Mouse (Mus musculus) Muller cell, postnatal 12 days (primary cell): ENCODE data around the gene Pilra.
"Not testable (repeated sequence)": the region's sequence is repeated elsewhere in the genome, so short reads cannot be mapped to it uniquely, and the experiment has no call there.

Experiments
- DNase-seq: peaks from one replicate; pipeline ENCODE4 v3.0.0-alpha.2; 2015; ENCODE audit errors: inconsistent ontology term

The Pilra gene

GRCm38 (mm10) chr5:137835966-137836520, at the start of gene Pilra:
Gene Pilra, minus strand, starts transcription at chr5:137836281.
- not testable (repeated sequence) for DNase-seq

- peak; percentile 23 for DNase-seq
Observed at GRCm38 (mm10) chr5:137883345-137883744, 47.3 kb upstream of the Pilra start.

- no peak for DNase-seq
Observed at GRCm38 (mm10) chr5:137882922-137883321, 46.8 kb upstream of the Pilra start.

- peak; percentile 12 for DNase-seq
Observed at GRCm38 (mm10) chr5:137877860-137878259, 41.8 kb upstream of the Pilra start.

- DNase-seq: no peak
Observed at GRCm38 (mm10) chr5:137875054-137875453, 39.0 kb upstream of the Pilra start.

- not testable (repeated sequence) for DNase-seq
Observed at GRCm38 (mm10) chr5:137872381-137872702, 36.3 kb upstream of the Pilra start.

- DNase-seq: not testable (repeated sequence)
Observed at GRCm38 (mm10) chr5:137871644-137872380, 35.7 kb upstream of the Pilra start, which contains the start of gene Pilrb2. Gene Pilrb2, minus strand, starts transcription at chr5:137871815.

GRCm38 (mm10) chr5:137868600-137868999, 32.5 kb upstream of the Pilra start:
- not testable (repeated sequence) for DNase-seq

GRCm38 (mm10) chr5:137864008-137864407, 27.9 kb upstream of the Pilra start:
- DNase-seq: not testable (repeated sequence)

- not testable (repeated sequence) for DNase-seq
Observed at GRCm38 (mm10) chr5:137857960-137858710, 22.1 kb upstream of the Pilra start, which contains the start of gene Pilrb1. Gene Pilrb1, minus strand, starts transcription at chr5:137858106.

GRCm38 (mm10) chr5:137856870-137857269, 20.8 kb upstream of the Pilra start:
- not testable (repeated sequence) for DNase-seq

GRCm38 (mm10) chr5:137854907-137855306, 18.8 kb upstream of the Pilra start:
- not testable (repeated sequence) for DNase-seq

GRCm38 (mm10) chr5:137850313-137850712, 14.2 kb upstream of the Pilra start:
- not testable (repeated sequence) for DNase-seq

- DNase-seq: not testable (repeated sequence)
Observed at GRCm38 (mm10) chr5:137837110-137837509, 1.0 kb upstream of the Pilra start.

GRCm38 (mm10) chr5:137836611-137837010, 530 bp upstream of the Pilra start:
- no peak for DNase-seq

GRCm38 (mm10) chr5:137833500-137833899, 2.6 kb downstream of the Pilra start:
- DNase-seq: no peak

- DNase-seq: no peak
Observed at GRCm38 (mm10) chr5:137831506-137831905, 4.6 kb downstream of the Pilra start.

GRCm38 (mm10) chr5:137831106-137831505, 5.0 kb downstream of the Pilra start:
- DNase-seq: no peak

- no peak for DNase-seq
Observed at GRCm38 (mm10) chr5:137830238-137830637, 5.8 kb downstream of the Pilra start.

- no peak for DNase-seq
Observed at GRCm38 (mm10) chr5:137828694-137829093, 7.4 kb downstream of the Pilra start.

GRCm38 (mm10) chr5:137826421-137826820, 9.7 kb downstream of the Pilra start:
- DNase-seq: no peak

GRCm38 (mm10) chr5:137825971-137826370, 10.1 kb downstream of the Pilra start:
- DNase-seq: no peak
